Mouse (Mus musculus) megakaryocyte, embryonic 14.5 days (primary cell): ENCODE results near the gene Sema5b. TPM values are rescaled to one million over a fixed set of nuclear protein-coding genes. Genes with fewer than 3 reads are reported as not detected.

ENCODE experiments used
- H3K27me3 ChIP-seq: replicated peaks from 2 replicates; pipeline ENCODE3; 2012; ENCODE audit warnings: inconsistent platforms
- H3K36me3 ChIP-seq: replicated peaks from 2 replicates; pipeline ENCODE3; 2012; ENCODE audit warnings: low read length, inconsistent platforms, mixed read lengths
- H3K4me1 ChIP-seq: 2 replicates; pipeline ENCODE4 v1.6.1; 2012; ENCODE audit warnings: inconsistent platforms
- H3K4me3 ChIP-seq: replicated peaks from 2 replicates; pipeline ENCODE3; 2012; ENCODE audit warnings: moderate library complexity, mild to moderate bottlenecking, inconsistent platforms
- H3K9me3 ChIP-seq: 2 replicates; pipeline ENCODE4 v1.6.1; 2012; ENCODE audit warnings: inconsistent platforms
- FLI1 ChIP-seq: IDR thresholded peaks from 2 replicates; pipeline ENCODE4 v1.6.1; 2012; ENCODE audit warnings: low read length, inconsistent platforms, mixed read lengths
- GATA1 ChIP-seq: IDR thresholded peaks from 3 replicates; pipeline ENCODE4 v1.6.1; 2012; ENCODE audit warnings: mixed read lengths, low read length, inconsistent platforms, borderline replicate concordance
- polyA plus RNA-seq: library from polyadenylated mRNA; stranded (reverse); fragments of >175 nt; gene quantifications from 2 replicates; pipeline ENCODE4 v1.2.3, GENCODE M21; 2012; ENCODE audit warnings: low replicate concordance; ENCODE audit not compliant: insufficient read depth

Sema5b gene
- polyA plus RNA-seq, 1 experiment = not detected

- peaks cover 7% of the 10 kb centered on the region for H3K27me3 ChIP-seq
- H3K4me3 ChIP-seq = peak overlapping the region; percentile 50
- no peaks in the 10 kb centered on the region for H3K4me1 ChIP-seq
- H3K9me3 ChIP-seq = peaks cover 8% of the 10 kb centered on the region
- H3K36me3 ChIP-seq = no peaks in the 10 kb centered on the region
- TF ChIP-seq GATA1 (no peak), FLI1 (no peak)
These were observed 155.2 kb downstream of the Sema5b start for GRCm38 (mm10) chr16:35696103-35696502.

GRCm38 (mm10) chr16:35701823-35702222 lies 160.9 kb downstream of the Sema5b start:
- H3K36me3 ChIP-seq = no peaks in the 10 kb centered on the region
- no peak overlapping the region for H3K4me3 ChIP-seq
- H3K27me3 ChIP-seq = peaks cover 8% of the 10 kb centered on the region
- TF ChIP-seq FLI1 (no peak), GATA1 (no peak)
- H3K4me1 ChIP-seq = no peaks in the 10 kb centered on the region
- no peaks in the 10 kb centered on the region for H3K9me3 ChIP-seq

DNA sequence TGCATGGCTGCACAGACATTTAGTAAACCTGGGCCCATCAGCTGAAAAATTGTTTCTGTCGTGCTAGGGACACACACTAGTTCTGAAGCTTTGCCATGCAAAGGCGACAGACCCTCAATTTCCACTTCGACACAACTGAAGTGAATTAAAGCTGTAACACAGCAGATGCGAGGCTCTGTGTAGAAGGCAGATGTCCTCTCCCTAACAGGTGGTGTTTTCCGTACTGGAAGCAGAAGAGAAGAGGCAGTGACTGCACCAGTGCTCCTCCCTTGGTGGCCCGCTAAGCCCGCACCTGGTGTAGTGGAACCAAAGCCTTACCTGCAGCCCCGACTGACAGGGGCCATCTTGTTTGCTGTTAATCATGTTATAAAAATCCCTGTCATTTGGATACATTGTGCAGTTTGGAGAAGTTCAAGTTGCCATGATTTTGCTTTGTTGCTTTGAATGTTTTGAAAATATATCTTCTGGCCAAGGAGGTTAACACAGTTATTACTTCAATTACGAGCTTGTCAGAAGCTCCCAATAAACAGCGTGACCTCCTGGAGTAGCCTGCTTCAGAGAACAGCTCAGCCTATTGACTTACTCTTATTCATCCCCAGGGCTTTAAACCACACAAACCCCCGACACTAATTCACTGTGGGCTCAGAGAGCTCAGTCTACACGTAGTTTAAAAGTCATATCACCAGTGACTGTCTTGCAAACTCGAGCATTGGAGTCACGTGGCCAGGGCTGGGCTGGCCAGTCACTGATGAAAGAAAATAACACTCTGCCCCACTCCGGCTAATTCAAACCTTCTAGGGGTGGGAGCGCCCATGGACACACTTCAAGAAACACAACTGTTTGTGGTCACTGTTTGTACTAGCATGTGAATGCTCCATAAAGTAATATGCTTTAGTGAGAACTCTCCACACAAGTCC lies 163.1 kb downstream of the Sema5b start:
- TF ChIP-seq FLI1 = no peak
- TF ChIP-seq GATA1 = no peak
- no peaks in the 10 kb centered on the region for H3K36me3 ChIP-seq
- H3K9me3 ChIP-seq = no peaks in the 10 kb centered on the region
- no peak overlapping the region for H3K4me3 ChIP-seq
- peaks cover 6% of the 10 kb centered on the region for H3K27me3 ChIP-seq
- no peaks in the 10 kb centered on the region for H3K4me1 ChIP-seq

DNA sequence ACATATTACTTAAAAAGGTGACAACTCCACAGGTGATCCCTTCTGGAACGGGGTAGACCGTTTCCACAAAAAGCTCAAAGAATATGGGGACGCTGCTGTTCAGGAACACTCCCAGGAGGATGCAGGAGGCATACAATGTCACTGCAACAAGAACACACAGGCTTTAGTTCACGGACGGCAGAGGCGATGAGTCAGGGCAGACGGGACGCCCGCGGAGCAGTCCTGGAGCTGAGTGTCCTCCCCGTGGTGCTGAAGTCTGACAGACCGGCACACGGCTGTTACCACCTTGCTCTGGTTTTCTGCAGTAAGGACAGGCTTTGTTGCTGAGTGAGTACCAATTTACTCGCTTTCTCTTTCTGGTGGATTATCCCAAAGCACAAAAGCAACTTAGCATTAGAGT lies 163.9 kb downstream of the Sema5b start:
- no peaks in the 10 kb centered on the region for H3K9me3 ChIP-seq
- TF ChIP-seq FLI1 (no peak), GATA1 (no peak)
- no peaks in the 10 kb centered on the region for H3K36me3 ChIP-seq
- no peak overlapping the region for H3K4me3 ChIP-seq
- H3K27me3 ChIP-seq = peaks cover 5% of the 10 kb centered on the region
- no peaks in the 10 kb centered on the region for H3K4me1 ChIP-seq

DNA sequence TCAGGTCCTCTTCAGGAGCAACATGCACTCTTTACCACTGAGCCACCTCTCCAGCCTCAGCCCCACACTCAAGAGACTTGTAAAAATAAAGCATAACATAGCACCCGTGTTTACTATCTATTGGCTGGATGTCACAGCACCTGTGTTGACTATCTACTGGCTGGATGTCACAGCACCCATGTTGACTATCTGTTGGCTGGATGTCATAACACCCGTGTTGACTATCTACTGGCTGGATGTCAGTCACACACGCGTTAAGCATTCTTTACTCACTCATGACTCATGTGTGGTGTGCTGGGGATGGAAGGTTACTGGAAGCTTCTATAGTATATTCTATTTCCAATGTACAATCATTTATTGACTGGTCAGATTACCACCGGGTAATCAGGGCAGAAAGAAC lies 166.1 kb downstream of the Sema5b start:
- Histone ChIP-seq H3K27me3 (no peaks in the 10 kb centered on the region), H3K9me3 (no peaks in the 10 kb centered on the region), H3K4me1 (no peaks in the 10 kb centered on the region), H3K4me3 (no peak overlapping the region), H3K36me3 (no peaks in the 10 kb centered on the region)
- TF ChIP-seq FLI1 = no peak
- no peak for TF ChIP-seq GATA1

DNA sequence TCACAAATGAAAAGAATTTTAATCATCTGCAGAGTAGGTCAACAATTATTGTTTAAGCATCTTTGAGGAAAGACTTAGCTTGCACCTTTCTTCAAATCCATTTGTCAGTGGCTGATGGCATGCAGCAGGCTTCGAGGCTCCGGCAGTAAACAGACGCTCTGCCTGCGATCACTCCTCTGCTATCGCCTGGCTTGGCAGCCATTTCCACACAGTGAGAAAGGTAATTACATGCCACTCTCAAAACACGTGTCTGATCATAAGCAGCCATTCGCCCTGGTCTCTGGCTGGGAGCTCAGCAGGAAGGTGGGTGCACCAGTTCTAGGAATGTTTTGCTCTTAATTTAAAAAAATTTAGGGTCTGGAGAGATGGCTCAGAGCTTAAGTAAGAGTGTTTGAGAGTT lies 170.1 kb downstream of the Sema5b start:
- peaks cover 1% of the 10 kb centered on the region for H3K27me3 ChIP-seq
- H3K4me3 ChIP-seq = no peak overlapping the region
- TF ChIP-seq FLI1 (no peak), GATA1 (no peak)
- H3K9me3 ChIP-seq = peaks cover 2% of the 10 kb centered on the region; the same call in 1 of the 2 replicates
- H3K4me1 ChIP-seq = no peaks in the 10 kb centered on the region
- no peaks in the 10 kb centered on the region for H3K36me3 ChIP-seq

DNA sequence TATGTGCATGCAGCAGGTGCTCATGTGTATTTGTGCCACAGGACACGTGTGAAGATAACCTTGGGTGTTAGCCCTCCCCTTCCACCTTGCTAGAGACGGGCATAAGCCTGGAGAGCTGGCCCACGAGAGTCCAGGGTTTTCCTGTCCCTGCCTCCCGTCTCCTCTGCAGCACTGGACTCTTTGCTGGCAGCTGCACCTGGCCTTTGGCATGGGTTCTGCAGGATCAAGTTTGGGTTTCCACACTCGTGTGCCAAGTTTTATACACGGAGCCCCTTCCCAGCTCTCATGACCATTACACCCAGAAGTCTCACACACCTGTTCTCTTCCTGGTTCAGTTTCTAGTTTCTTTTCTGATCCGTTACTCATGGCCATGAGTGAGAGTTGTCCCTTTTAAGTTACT lies 172.7 kb downstream of the Sema5b start:
- H3K4me3 ChIP-seq = no peak overlapping the region
- peaks cover 6% of the 10 kb centered on the region for H3K9me3 ChIP-seq
- peaks cover 1% of the 10 kb centered on the region for H3K27me3 ChIP-seq
- no peaks in the 10 kb centered on the region for H3K4me1 ChIP-seq
- no peaks in the 10 kb centered on the region for H3K36me3 ChIP-seq
- TF ChIP-seq FLI1 = no peak
- no peak for TF ChIP-seq GATA1

Other genes with a start within 250 kb of the Sema5b start
- 0.07 TPM in 1 of 2 replicates, not detected in the other for gene Sec22a, start 177.2 kb upstream of the Sema5b start, polyA plus RNA-seq
- gene Pdia5, start 50.3 kb upstream of the Sema5b start, polyA plus RNA-seq = 1.6 and 5.7 TPM in 2 replicates
- gene Dirc2, start 228.2 kb downstream of the Sema5b start, polyA plus RNA-seq = 0.97 TPM in 1 of 2 replicates, not detected in the other
- 5.1 TPM in 1 of 2 replicates, not detected in the other for gene Hspbap1, start 229.2 kb downstream of the Sema5b start, polyA plus RNA-seq